Mouse (Mus musculus) testis, adult 2 months (tissue): ENCODE measurements at regions not wholly inside any gene's neighbourhood (a gene's known extent, or its start where the extent isn't known, plus 50 kb on each side); places are given as distances from the start of the nearest gene placed in this dataset.

Source experiments
- CTCF ChIP-seq: fragments of 200-500 bp; IDR thresholded peaks from 2 replicates; pipeline ENCODE4 v1.5.1; 2012; ENCODE audit warnings: low read depth, mild to moderate bottlenecking, inconsistent platforms, low read length, moderate library complexity; ENCODE audit not compliant: control insufficient read depth, insufficient read depth, insufficient replicate concordance
- POLR2A ChIP-seq: fragments of 200-500 bp; IDR thresholded peaks from 2 replicates; pipeline ENCODE4 v1.6.1; 2012; ENCODE audit warnings: low read depth, mild to moderate bottlenecking, inconsistent platforms, low read length, moderate library complexity; ENCODE audit not compliant: control insufficient read depth

GRCm38 (mm10) chr13:48391126-48391525, 122.1 kb downstream of the Zfp169 start:
- no peak for TF ChIP-seq CTCF
- TF ChIP-seq POLR2A: no peak
